Mouse (Mus musculus): ENCODE measurements at regions not wholly inside any gene's neighbourhood (a gene's known extent, or its start where the extent isn't known, plus 50 kb on each side); places are given as distances from the start of the nearest gene placed in this dataset.

DNA sequence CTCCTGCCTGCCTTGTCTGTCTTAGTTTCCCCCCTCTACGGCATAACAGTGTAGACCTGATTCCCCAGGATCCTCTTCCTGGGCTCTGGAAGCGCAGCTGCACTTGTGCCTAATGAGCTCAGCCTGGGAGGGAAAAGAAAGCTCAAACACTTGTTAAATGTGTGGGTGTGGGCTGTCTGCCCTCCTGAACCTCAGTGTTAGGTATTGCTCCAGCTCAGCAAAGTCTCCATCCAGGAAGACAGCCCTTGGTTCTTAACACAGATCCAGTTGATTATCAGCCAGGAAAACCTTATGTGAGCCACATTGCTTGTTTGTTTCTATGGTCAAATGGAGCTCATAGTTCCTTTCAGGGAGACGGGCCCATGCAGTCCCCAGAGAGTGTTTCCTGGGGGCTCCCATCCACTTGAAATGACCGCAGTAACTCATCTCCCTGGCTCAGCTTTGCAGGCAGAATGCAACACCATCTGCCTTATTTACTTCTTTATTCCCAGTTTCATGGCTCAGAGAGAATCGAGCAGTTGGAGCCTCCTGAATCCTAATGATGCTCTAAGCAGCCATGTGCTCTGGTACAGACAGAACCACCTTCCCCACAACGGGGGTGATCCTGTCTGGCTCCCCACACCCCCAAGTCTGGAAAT is 88.4 kb upstream of the Ywhaq start:
- TF ChIP-seq POLR2A (IDR thresholded peaks at IDR 0.05; ENCODE audit: insufficient read depth, low read depth, low read length) = no peak
- no peak for TF ChIP-seq CTCF (IDR thresholded peaks at IDR 0.05; ENCODE audit: insufficient read depth, low read depth, low read length)
